Mouse (Mus musculus): Measurements from ENCODE around the gene Eif5a2. TPM values are rescaled to one million over a fixed set of nuclear protein-coding genes. Genes with fewer than 3 reads are reported as not detected.
A peak's percentile ranks its signal among the peaks of the same experiment; 100 is the strongest.
"Not testable (repeated sequence)": the region's sequence is repeated elsewhere in the genome, so short reads cannot be mapped to it uniquely, and the experiment has no call there.

Eif5a2 gene
- total RNA-seq (2021): 10 to 100 TPM; 32.1 to 33.3 TPM

DNA sequence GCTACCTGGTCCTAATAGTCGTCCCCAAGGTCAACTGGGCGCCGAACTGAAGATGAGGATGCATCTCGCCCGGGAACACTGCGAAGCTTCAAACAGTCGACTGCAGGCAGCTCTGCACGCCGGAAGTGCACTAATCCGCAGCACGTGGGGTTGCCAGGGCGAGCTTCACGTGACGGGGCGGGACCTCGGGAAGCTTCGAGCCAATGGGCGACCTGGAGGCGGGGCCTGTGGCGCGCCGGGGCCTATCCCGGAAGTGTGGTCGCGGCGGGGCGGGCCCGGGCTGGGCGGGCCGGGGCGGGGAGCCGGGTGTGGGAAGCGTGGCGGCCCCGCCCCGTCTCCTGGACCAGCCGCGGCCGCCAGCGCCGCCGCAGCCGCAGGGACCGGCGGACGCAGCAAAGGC is at the start of gene Eif5a2:
Gene Eif5a2 (plus strand): TSS at position 283 of the 400 bp plus-strand sequence.
- DNase-seq (ENCODE audit: low spot score in 2 of 2): peak; percentile 90 to 91
- intact Hi-C loops (cut with DNase I): no loop called here

DNA sequence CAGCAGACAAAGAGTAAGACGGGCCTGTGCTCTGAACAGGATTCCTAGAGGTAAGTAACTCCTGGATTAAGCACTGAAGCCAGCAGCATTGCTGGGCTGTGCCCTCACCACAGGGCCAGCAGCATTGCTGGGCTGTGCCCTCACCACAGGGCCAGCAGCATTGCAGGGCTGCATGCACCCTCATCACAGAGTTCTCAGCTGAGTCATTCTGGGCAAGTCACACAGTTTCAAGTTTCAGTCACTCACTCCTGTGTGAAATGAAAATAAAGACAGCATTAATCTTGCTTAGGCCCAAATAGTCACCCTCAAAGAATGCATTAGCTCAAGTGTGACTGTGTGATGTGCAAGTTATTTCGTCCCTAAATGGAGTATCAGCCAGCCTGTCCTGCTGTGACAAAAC is 46.4 kb upstream of the Eif5a2 start:
- intact Hi-C loops (cut with DNase I): no loop called here
- no peak for DNase-seq (ENCODE audit: low spot score in 2 of 2)

DNA sequence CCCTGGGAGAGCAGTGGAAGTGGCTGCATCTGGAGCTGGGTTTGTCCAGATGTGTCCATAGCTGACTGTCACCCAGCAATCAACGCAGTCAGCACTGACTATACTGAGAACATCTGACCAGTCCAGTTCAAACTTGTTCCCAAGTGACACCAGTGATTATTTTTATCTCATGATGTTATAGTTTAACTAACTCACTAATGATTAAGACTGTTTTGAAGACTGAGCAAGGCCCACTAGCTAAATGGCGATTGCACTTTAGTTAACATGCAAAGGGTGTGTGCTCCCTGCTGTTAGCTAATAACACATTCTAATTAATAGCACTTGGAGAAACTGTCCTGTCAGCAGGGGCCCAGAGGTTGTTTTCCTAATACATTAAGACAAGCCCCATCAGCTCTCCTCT is 44.1 kb upstream of the Eif5a2 start:
- no peak for DNase-seq (ENCODE audit: low spot score in 2 of 2)
- intact Hi-C loops (cut with DNase I): no loop called here

DNA sequence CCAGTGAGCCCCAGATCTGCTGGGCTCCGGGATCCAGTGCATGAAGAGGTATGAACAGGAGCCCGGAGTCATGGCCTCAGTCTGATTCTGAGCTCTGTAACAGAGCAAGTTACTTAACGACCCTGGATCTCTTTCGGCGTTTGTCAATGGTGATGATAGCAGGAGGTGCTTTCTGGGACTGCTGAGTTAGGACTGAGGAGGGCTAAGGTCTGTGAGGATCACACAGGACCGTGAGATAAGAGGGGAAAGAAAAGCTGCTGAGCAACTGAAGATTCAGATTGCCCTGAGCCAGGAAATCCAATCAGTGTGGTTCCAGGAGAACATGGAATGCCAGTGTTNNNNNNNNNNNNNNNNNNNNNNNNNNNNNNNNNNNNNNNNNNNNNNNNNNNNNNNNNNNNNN is 40.7 kb upstream of the Eif5a2 start:
- no peak for DNase-seq (ENCODE audit: low spot score in 2 of 2)
- intact Hi-C loops (cut with DNase I): loop anchor here (5.0 kb wide), 1 partner anchor 178 kb away; no protein-coding TSS in a partner anchor

DNA sequence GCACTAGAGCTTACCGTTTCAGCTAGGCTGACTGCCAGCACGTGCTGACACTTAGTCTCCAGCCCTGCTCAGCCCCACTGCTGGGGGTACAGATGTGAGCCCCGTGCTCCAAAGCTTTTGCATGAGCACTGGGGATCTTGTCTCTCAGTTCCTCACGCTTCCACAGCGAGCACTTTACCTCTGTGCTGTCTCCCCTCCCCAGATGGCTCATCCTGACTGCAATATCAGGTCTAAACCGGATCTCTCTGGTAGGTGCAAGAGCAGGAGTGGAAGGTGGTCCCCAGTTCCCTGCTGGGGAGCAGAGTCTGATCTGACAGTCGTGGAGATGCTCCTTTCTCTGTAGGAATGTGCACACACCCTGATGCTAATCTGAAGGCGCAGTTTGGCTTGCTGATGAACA is 37.8 kb upstream of the Eif5a2 start:
- DNase-seq (ENCODE audit: low spot score in 2 of 2): no peak
- intact Hi-C loops (cut with DNase I): loop anchor here (5.0 kb wide), 1 partner anchor 181 kb away; no protein-coding TSS in a partner anchor

DNA sequence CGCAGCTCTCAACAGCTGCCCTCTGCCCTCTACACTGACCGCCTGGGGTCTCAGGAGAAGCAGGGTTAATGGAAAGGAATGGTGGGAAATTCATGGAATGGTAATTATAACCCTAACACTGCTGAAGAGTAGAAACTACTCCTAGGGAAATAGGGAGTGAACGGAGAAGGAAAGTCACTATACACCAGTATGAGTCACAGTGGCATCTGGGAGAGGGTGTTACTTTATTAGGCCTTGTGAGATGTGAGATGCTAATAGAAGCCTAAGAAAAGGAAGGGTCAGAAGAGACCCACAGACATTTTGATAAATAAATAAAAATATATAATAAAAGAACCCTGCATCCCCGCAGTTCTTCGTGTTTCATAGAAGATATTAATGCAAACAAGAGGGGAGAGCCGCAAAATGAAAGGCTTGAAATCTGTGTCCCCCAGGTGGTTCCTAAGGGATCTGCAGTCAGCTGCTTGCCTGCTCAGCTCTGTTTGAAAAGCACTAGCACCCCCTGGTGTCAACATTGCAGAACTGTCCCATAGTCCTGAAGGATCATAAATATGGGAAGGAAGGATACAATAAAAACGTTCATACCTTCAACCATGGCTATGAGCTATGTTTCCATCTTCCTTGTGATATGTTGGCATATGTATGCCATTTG is 35.1 kb upstream of the Eif5a2 start:
- intact Hi-C loops (cut with DNase I): loop anchor here (2.0 to 5.0 kb wide), 3 partner anchors 89 to 764 kb away; no protein-coding TSS in a partner anchor
- peak; percentile 67 to 76 for DNase-seq (ENCODE audit: low spot score in 2 of 2)

DNA sequence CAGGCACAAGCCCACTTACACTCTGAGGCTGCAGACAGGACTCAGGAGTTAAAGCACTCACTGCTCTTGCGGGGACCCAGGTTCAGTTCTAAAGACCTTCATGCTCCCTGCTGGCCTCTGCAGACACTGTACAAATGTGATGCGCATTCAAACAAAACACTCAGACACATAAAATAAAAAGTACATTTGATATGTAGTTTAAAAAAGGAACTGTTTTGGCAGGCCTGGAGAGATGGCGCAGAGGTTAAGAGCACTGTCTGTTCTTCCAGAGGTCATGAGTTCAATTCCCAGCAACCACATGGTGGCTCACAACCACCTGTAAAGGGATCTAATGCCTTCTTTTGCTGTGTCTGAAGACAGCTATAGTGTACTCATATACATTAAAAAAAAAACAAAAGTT is 32.9 kb upstream of the Eif5a2 start:
- no peak for DNase-seq (ENCODE audit: low spot score in 2 of 2)
- intact Hi-C loops (cut with DNase I): loop anchor here (5.0 kb wide), 2 partner anchors 91 to 766 kb away; no protein-coding TSS in a partner anchor

DNA sequence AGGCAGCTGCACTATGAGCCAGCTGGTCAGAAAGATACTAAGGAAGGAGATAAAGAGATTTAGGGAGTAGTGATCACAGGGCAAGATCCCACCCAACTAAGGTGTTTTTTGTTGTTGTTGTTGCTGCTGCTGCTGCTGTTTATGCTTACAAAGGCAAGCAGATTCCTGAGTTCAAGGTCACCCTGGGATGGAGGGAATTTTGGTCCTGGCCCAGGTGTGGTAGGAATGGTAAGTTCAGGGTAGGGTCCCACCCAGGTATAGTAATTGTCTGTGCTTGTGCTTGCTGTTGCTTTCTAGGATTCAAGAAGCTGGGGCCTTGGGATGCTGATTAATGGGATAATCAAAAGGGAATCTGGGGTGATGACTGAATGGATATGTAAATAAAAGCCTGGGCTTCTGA is 32.1 kb upstream of the Eif5a2 start:
- DNase-seq (ENCODE audit: low spot score in 2 of 2): no peak
- intact Hi-C loops (cut with DNase I): loop anchor here (5.0 kb wide), 2 partner anchors 92 to 767 kb away; no protein-coding TSS in a partner anchor

DNA sequence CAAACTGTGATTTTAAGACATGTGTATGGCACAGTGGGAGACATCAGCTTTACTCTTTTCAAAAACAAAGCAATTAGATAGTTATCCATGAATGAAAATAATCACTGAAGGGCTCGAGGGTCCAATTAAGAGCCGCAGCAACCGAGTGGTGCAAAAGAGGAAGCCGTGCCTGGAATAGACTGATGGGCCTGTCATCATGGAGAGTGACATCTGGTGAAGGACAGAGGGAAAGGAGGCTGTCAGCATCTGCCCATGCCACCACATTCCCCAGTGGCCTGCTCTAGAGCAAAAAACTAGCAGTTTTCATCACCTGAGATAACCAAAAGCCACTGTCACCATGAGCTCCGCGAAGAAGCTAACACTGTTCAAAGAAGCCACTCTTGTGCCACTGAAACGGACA is 25.6 kb upstream of the Eif5a2 start:
- no peak for DNase-seq (ENCODE audit: low spot score in 2 of 2)
- intact Hi-C loops (cut with DNase I): no loop called here

DNA sequence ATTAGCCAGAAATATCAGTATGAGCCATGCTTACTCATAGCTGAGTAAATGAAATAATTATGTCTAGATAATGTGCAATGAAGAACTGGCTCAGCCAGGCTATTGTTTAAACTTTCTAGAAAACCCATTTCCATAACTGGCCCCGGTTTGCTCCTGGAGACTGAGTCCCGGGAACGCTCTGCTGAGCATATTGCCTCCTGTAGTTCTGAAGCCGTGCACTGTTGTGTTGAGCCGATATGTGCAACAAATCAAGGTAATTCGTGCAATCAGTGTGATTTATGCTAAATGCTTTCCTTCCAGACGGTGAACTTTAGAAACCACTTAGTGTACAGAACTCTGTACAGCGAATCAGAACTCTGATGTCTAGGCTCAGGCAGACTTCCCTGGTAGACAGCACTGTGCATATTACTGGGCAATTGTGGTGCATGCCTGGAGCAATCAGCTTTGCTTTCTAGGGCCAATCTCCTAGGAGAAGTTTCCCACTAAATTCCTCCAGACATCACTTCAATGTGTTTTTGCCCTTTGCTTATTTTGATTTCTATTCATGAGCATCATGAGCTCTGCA is 19.8 kb upstream of the Eif5a2 start:
- DNase-seq (ENCODE audit: low spot score in 2 of 2): no peak
- intact Hi-C loops (cut with DNase I): no loop called here

DNA sequence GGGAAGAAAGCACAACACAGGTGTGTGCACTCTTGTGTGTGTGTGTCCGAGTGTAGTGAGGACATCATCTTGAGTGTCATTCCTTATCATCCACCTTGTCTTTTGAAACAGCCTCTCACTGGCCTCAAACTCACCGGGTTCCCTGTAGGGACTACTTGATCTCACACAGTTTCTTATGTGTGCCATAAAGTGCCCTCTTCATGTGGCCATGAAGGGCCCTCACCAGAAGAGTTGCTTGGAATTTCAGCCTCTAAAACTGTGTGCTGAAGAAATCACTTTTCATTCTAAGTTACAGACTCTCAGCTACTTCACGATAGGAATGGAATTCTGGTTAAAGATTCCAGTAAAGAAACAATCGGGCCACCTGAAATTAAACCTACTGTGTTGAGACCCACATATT is 14.1 kb upstream of the Eif5a2 start:
- no peak for DNase-seq (ENCODE audit: low spot score in 2 of 2)
- intact Hi-C loops (cut with DNase I): no loop called here

DNA sequence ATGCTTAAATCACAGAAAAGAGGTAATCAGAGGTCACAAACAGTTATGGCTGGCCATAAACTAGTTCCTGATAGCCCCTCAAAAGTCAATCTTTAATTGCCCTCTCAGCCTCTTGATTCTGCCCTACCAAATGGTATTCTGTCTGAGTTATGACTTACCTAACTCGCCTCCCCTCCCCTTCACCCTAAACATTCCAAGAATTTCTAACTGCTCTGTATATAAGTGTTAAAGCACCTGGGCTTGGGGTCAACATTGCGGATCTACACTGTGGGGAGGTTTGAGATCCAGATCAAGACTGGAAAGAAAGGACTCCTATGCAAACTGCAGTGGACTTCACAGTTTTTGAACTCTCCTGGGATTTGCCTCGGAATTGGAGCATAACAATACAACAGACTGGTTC is 12.9 kb upstream of the Eif5a2 start:
- intact Hi-C loops (cut with DNase I): no loop called here
- no peak for DNase-seq (ENCODE audit: low spot score in 2 of 2)

DNA sequence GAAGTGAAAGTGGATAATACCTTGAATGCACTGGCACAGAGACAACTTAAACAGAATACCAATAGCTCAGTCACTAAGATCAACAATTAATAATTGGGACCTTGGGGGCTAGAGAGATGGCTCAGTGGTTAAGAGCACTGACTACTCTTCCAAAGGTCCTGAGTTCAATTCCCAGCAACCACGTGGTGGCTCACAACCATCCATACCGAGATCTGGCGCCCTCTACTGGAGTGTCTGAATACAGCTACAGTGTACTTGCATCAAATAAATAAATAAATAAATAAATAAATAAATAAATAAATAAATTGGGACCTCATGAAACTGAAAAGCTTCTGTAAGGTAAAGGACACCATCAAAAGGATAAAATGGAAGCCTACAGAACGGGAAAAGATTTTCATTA is 8.2 kb upstream of the Eif5a2 start:
- intact Hi-C loops (cut with DNase I); DNase-seq (ENCODE audit: low spot score in 2 of 2): not testable (repeated sequence)

DNA sequence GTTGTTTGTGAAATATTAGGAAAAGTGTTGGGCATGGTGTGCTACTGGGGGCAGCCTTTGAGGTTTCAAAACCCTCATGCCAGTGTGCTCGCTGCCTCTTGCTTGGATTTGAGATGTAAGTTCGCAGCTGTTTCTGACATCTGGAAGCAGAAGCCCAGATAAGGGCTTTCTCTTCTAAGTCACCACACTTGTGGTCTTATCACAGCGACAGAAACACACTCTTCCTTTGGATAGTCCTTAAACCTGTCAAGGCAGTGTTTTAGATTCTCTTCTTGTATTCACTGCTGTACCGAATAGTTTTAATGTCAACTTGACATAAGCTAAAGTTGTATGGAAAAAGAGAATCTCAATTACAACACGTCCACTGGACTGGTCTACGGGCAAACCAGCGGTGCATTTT is 5.7 kb upstream of the Eif5a2 start:
- intact Hi-C loops (cut with DNase I): no loop called here
- DNase-seq (ENCODE audit: low spot score in 2 of 2): no peak

DNA sequence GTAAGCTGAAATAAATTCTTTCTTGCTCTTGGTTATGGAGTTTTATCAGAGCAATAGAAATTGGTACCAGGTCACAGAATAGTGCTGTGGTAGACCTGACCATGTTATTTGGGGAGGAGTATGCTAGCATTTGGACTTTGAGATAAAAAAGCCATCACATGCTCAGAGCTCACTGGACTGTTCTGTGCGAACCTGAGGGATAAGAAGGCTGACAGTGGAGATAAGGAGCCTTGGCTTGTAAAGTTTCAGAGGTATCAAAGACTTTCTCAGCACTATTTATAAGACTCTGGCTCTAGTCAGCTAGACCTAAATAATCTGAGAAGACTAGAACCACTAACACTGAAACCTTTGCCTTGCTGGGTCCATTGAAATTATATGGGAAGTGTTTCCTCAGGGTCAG is 5.1 kb upstream of the Eif5a2 start:
- DNase-seq (ENCODE audit: low spot score in 2 of 2): no peak
- intact Hi-C loops (cut with DNase I): no loop called here

DNA sequence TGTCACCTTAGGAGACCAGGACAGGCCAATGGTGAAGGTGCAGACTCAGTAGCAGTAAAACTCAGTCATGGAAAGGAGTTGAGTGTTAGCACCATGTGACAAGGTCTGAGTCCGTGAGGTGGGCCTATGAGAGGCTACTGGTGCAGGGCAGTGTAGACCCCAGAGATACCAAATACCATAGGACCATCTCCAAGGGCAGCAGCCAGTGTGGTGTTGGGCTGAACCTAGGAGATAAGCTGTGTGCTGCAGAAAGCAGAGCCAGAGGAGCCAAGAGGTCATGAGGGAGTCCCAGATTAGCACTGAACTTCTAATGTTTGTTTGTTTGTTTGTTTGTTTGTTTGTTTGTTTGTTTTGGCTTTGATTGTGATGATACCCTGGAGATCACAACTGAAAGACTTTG is 4.6 kb upstream of the Eif5a2 start:
- intact Hi-C loops (cut with DNase I): no loop called here

DNA sequence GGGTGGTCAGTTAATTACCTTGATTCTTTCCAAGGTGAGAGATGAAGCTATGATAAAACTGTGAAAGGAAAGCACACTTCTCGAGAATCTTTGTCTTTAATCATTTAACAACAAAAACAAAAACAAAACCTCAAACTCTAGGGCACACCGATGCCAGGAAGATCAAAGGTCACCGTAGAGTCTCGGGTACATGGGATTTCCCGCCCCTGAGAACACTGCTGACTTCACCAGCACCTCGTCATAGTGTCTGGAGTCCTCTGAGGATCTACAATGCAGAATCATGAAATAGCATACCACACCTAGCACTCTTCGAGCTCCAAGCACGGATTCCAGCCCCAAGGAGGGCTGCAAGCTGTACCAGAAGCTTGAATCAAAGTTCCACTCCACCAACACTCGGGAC is 565 bp upstream of the Eif5a2 start:
- DNase-seq (ENCODE audit: low spot score in 2 of 2): no peak
- intact Hi-C loops (cut with DNase I): no loop called here

More for the DNA sequence above, 4.6 kb upstream of the Eif5a2 start:
- DNase-seq (ENCODE audit: low spot score in 2 of 2): no peak

DNA sequence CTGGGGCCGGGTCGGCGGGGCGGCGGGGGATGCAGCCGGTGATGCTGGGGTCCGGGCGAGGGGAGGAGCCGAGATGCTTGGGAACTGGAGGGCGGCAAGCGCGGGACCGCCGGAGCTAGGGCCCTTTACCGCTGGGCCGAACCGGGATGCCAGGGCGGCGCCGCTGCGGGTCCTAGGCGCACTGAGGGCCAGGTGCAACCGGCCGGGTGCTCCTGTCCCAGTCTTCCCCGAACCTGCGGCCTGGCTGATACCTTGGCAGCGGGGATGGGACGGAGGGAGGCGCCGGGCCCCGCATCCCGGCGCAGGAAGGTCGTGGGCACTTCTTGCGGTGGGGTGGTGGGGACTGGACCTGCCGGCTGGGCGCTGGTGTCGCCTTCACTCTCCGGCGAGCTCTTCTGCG is 346 bp downstream of the Eif5a2 start:
- intact Hi-C loops (cut with DNase I): no loop called here
- no peak for DNase-seq (ENCODE audit: low spot score in 2 of 2)

DNA sequence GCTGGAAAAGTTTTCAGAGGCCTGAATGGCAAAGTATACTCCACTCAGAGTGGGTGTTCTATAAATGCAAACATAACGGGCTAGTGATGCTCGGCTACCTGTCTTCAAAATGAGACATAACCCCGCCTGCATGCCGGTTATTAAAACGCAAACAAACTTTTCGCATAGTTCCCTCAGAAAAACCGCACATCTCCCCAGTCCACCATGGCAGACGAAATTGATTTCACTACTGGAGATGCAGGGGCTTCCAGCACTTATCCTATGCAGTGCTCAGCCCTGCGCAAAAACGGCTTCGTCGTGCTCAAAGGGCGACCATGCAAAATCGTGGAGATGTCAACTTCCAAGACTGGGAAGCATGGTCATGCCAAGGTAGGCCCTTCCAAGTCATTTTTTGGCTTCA is 772 bp downstream of the Eif5a2 start:
- intact Hi-C loops (cut with DNase I): no loop called here
- DNase-seq (ENCODE audit: low spot score in 2 of 2): no peak

DNA sequence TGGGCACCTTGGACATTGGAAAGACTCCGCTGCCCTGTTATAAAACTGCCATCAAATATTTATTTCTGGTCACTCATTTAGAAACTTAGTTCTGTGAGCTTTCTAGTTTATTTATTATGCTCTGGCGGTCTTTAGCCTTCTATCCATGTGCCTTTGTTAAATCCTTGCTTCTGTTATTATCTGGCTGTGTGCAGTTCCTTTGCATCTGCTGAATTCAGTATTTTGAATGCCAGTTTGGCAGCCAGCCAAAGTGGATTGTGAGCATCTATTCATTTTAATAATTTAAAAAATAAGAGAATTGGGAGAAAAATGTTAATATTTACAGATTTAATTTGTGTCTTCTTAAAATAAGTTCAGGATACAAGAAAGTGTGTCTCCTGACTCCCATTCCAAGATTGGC is 3.1 kb downstream of the Eif5a2 start:
- no peak for DNase-seq (ENCODE audit: low spot score in 2 of 2)
- intact Hi-C loops (cut with DNase I): no loop called here

DNA sequence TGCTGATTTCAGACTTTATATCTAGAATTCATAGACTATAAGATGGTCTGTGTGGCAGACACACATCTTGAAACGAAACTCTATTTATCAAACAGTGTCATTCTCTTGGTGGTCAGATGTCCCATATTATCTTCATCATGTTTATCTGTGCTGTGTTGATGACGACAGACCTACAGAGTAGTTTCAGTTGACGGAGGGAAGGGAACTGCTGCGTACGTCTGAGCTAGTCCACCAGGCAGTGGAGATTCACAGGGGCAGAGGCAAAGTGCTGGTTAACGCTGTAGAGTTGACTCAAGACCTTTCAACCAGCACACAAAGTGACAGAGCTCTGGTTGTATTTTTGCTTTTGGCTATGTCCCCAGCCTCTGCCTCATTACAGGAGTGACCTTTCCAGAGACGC is 13.8 kb downstream of the Eif5a2 start:
- intact Hi-C loops (cut with DNase I): no loop called here

More for the DNA sequence above, 13.8 kb downstream of the Eif5a2 start:
- no peak for DNase-seq (ENCODE audit: low spot score in 2 of 2)
